In genomic region chr3:123846554-123846953, GRCm38 (mm10) we compare ENCODE assay signal across 16 mouse cellular contexts.
"Had no signal": no experiment of that assay in that cellular context is flagged by ENCODE, and none has a peak within 500 bp of the region (broad histone marks: within the 10 kb centered on the region; RNA-seq: fewer than 3 reads in every experiment).

No protein-coding gene starts in this region.

- H3K9me3 ChIP-seq: neural tube, embryonic 13.5 days; neural tube, embryonic 15.5 days; stomach, embryonic 15.5 days had no signal

- H3K27me3 ChIP-seq: neural tube, embryonic 13.5 days; neural tube, embryonic 15.5 days; stomach, embryonic 15.5 days had no signal

- H3K4me1 ChIP-seq: neural tube, embryonic 13.5 days; neural tube, embryonic 15.5 days; stomach, embryonic 15.5 days had no signal

- H3K9ac ChIP-seq: neural tube, embryonic 13.5 days; neural tube, embryonic 15.5 days; stomach, embryonic 15.5 days had no signal

- DNase-seq: retina, postnatal 1 day; right cerebral cortex, adult 18-20 months; right cerebral cortex, postnatal 14 days; right cerebral cortex, postnatal 25 days; right cerebral cortex, postnatal 4 days; spleen, adult 18-20 months; thymus, adult 18-20 months; thymus, adult 2 months; thymus, postnatal 14 days; thymus, postnatal 25 days; thymus, postnatal 36 days; thymus, postnatal 4 days had no signal

- H3K4me3 ChIP-seq: neural tube, embryonic 13.5 days; neural tube, embryonic 15.5 days; stomach, embryonic 15.5 days had no signal

- H3K27ac ChIP-seq: neural tube, embryonic 13.5 days; neural tube, embryonic 15.5 days; stomach, embryonic 15.5 days; stomach, postnatal 0 days had no signal

- H3K4me2 ChIP-seq: neural tube, embryonic 13.5 days; neural tube, embryonic 15.5 days; stomach, embryonic 15.5 days had no signal

- H3K36me3 ChIP-seq: neural tube, embryonic 13.5 days; neural tube, embryonic 15.5 days; stomach, embryonic 15.5 days had no signal
